Mouse (Mus musculus) C2C12 (cell line): ENCODE data around the gene B3galnt2.

Source experiments
- CEBPB ChIP-seq: IDR thresholded peaks from one replicate; pipeline ENCODE4 v1.6.1; 2011; ENCODE audit warnings: low read depth, mild to moderate bottlenecking, control low read depth, moderate library complexity
- CTCF ChIP-seq: IDR thresholded peaks from one replicate; pipeline ENCODE4 v1.5.1; 2011; ENCODE audit not compliant: control insufficient read depth, insufficient read depth, insufficient read length
- MAX ChIP-seq: IDR thresholded peaks from one replicate; pipeline ENCODE4 v1.6.1; 2011; ENCODE audit warnings: mild to moderate bottlenecking, control low read depth

GRCm38 (mm10) chr13:14035875-14036630, 81.8 kb downstream of the B3galnt2 start:
- TF ChIP-seq MAX = no peak
- no peak for TF ChIP-seq CTCF
- TF ChIP-seq CEBPB = no peak
